Mouse (Mus musculus): ENCODE measurements around the gene Htr3a. TPM values are rescaled to one million over a fixed set of nuclear protein-coding genes. Genes with fewer than 3 reads are reported as not detected.

Htr3a gene
- polyA plus RNA-seq, 1 experiment from 2014 or later, result 1.5 TPM

Other genes starting within 250 kb of the Htr3a start
- gene Zbtb16, start 74.9 kb downstream of the Htr3a start, polyA plus RNA-seq (2015; fragmentation: Nextera tagmentation; extraction: Ambion mirVana), result 3.9 and 4.5 TPM in 2 replicates
- gene Htr3b, start 53.9 kb upstream of the Htr3a start, polyA plus RNA-seq (2015; fragmentation: Nextera tagmentation; extraction: Ambion mirVana), result 0.32 and 0.48 TPM in 2 replicates
- gene Usp28, start 74.3 kb upstream of the Htr3a start, polyA plus RNA-seq (2015; fragmentation: Nextera tagmentation; extraction: Ambion mirVana), result 23.3 and 24.2 TPM in 2 replicates
- gene Zw10, start 144.5 kb upstream of the Htr3a start, polyA plus RNA-seq (2015; fragmentation: Nextera tagmentation; extraction: Ambion mirVana), result 33.1 and 33.3 TPM in 2 replicates
- gene Tmprss5, start 170.2 kb upstream of the Htr3a start, polyA plus RNA-seq (2015; fragmentation: Nextera tagmentation; extraction: Ambion mirVana), result 3.6 and 4.2 TPM in 2 replicates

Measured in stomach, embryonic 15.5 days (tissue).